Mouse (Mus musculus): ENCODE data around the gene Stpg3. TPM values are rescaled to one million over a fixed set of nuclear protein-coding genes. Genes with fewer than 3 reads are reported as not detected.
A peak's percentile ranks its signal among the peaks of the same experiment; 100 is the strongest.

The Stpg3 gene
- total RNA-seq, 2 experiments from 2014 or later: not detected

DNA sequence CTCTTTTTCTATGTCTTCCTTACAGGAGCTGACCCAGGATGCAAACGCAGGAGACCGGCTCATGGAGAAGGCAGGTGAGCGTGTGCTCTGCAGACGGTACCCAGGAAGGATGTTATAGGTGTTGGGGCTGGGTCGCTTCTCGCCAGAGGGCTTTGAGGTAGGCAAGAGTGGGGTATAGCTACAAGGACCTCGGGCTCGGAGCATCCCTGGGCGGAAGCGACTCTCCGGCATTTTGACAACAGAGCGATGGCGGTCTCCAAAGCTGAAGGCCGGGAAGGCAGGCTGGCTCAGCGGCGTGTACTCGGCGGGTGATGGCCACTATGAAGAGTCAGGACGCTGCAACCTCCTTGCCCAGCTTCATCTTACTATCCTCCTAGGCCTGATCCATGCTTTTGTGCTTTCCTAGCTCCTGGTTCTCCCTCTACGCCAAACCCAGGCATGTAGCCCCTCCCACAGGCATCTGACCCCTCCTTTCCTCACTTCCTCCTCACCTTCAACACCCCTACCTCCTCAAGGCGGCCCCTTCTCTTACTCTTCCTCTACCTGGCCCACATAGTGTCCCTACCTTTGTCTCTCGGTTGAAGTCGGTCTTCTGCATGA lies 1.1 kb downstream of the Stpg3 start:
- DNase-seq: no peak
- intact Hi-C loops (cut with DNase I): no loop called here

GRCm38 (mm10) chr2:25211121-25211670 lies 3.2 kb downstream of the Stpg3 start, which contains the start of gene Nelfb:
Gene Nelfb, minus strand, starts transcription at chr2:25211489.
- peak; percentile 89 to 93 for DNase-seq
- intact Hi-C loops (cut with DNase I): no loop called here

- intact Hi-C loops (cut with DNase I): no loop called here
- DNase-seq: peak in 1 of 2 experiments; percentile 16
Measured at GRCm38 (mm10) chr2:25210686-25211085, 3.8 kb downstream of the Stpg3 start.

GRCm38 (mm10) chr2:25207593-25207992 lies 6.8 kb downstream of the Stpg3 start:
- intact Hi-C loops (cut with DNase I): no loop called here
- DNase-seq: no peak

- no peak for DNase-seq
- intact Hi-C loops (cut with DNase I): no loop called here
Measured at GRCm38 (mm10) chr2:25203631-25204214, 10.7 kb downstream of the Stpg3 start.

DNA sequence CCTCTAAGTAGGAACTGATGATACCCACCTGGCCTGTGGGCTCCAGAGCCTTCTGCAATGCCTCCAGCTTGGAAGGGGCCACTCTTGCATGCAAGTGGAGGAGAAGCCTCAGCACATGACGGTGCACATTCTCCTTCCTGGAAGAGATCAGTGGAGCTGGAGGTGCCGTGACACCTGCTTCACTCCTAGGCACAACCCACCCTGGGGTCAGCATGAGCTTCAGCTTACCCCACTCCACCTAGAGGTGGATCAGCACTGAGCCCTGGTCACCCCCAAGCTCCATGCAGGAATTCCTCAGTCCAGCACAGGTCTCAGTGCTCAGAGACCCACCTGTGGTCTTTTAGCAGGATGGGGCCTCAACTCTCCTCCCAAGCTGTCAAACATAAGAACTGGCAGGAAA lies 13.8 kb downstream of the Stpg3 start:
- DNase-seq: no peak
- intact Hi-C loops (cut with DNase I): no loop called here

GRCm38 (mm10) chr2:25197946-25198345 lies 16.5 kb downstream of the Stpg3 start:
- intact Hi-C loops (cut with DNase I): loop anchor here (5.0 kb wide), 1 partner anchor 134 kb away; the partner anchor contains the start of gene Man1b1
- no peak for DNase-seq

- intact Hi-C loops (cut with DNase I): loop anchor here (5.0 kb wide), 1 partner anchor 135 kb away; the partner anchor contains the start of gene Man1b1
- DNase-seq: no peak
Measured at GRCm38 (mm10) chr2:25197191-25197590, 17.2 kb downstream of the Stpg3 start.

GRCm38 (mm10) chr2:25196172-25196954 lies 18.1 kb downstream of the Stpg3 start, which contains the start of gene Tor4a:
Gene Tor4a, minus strand, starts transcription at chr2:25196886.
- peak; percentile 78 to 84 for DNase-seq
- intact Hi-C loops (cut with DNase I): loop anchor here (5.0 kb wide), 1 partner anchor 136 kb away; the partner anchor contains the start of gene Man1b1

- intact Hi-C loops (cut with DNase I): loop anchor here (2.0 to 5.0 kb wide), 2 partner anchors 59 to 137 kb away; partner anchors contain the start of genes Man1b1 and Tmem203
- DNase-seq: peak; percentile 66 to 67
Measured at GRCm38 (mm10) chr2:25195211-25196156, 19.0 kb downstream of the Stpg3 start.

GRCm38 (mm10) chr2:25194486-25195171 lies 19.8 kb downstream of the Stpg3 start:
- intact Hi-C loops (cut with DNase I): loop anchor here (2.0 to 5.0 kb wide), 2 partner anchors 60 to 138 kb away; partner anchors contain the start of genes Man1b1 and Tmem203
- no peak for DNase-seq

- intact Hi-C loops (cut with DNase I): loop anchor here (2.0 kb wide), 1 partner anchor 61 kb away; the partner anchor contains the start of gene Tmem203
- DNase-seq: no peak
Measured at GRCm38 (mm10) chr2:25194006-25194405, 20.4 kb downstream of the Stpg3 start.

DNA sequence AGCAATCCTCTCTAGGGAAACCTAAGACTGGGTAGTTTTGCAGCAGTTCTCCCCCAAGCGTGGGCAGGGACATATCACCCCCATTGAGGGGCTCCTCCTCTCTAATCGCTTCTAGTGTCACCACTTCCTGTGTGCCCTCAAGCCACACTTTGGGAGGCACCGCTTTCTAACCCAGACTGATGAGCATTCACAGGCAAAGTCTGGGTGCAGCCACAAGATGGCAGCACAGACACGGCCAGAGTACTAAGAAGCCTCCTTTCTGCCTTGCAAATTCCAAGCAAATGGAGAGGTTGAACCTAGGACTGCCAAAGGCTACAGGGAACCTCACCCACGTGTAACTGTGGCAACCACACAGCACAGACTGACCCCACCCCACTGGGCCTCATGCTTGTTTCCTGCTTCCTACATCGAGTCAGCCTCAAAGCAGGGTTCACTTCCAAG lies 21.1 kb downstream of the Stpg3 start:
- DNase-seq: peak; percentile 87 to 88
- intact Hi-C loops (cut with DNase I): loop anchor here (1.0 kb wide), 1 partner anchor 35 kb away; no protein-coding TSS in a partner anchor

DNA sequence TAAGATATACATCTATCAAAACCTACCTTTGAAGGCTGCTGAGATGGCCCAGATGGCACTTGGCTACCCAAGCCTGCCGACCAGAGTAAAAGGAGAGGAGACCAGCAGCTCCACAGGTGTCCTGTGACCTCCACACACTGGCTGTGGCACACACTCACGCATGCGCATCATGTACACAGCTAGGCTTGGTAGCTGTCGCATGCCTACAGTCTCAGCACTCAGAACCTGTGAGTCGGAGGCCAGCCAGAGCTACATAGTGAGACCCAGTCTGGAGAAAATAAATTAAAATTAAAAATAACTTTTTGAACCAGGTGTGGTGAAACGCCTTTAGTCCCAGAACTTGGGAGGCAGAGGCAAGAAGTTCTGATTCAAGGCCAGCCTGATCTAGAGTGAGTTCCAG lies 26.6 kb downstream of the Stpg3 start:
- no peak for DNase-seq
- intact Hi-C loops (cut with DNase I): loop anchor here (2.0 kb wide), 1 partner anchor 89 kb away; no protein-coding TSS in a partner anchor

GRCm38 (mm10) chr2:25186575-25186930 lies 27.9 kb downstream of the Stpg3 start:
- no peak for DNase-seq
- intact Hi-C loops (cut with DNase I): loop anchor here (1.0 to 2.0 kb wide), 2 partner anchors 59 to 88 kb away; no protein-coding TSS in a partner anchor

DNA sequence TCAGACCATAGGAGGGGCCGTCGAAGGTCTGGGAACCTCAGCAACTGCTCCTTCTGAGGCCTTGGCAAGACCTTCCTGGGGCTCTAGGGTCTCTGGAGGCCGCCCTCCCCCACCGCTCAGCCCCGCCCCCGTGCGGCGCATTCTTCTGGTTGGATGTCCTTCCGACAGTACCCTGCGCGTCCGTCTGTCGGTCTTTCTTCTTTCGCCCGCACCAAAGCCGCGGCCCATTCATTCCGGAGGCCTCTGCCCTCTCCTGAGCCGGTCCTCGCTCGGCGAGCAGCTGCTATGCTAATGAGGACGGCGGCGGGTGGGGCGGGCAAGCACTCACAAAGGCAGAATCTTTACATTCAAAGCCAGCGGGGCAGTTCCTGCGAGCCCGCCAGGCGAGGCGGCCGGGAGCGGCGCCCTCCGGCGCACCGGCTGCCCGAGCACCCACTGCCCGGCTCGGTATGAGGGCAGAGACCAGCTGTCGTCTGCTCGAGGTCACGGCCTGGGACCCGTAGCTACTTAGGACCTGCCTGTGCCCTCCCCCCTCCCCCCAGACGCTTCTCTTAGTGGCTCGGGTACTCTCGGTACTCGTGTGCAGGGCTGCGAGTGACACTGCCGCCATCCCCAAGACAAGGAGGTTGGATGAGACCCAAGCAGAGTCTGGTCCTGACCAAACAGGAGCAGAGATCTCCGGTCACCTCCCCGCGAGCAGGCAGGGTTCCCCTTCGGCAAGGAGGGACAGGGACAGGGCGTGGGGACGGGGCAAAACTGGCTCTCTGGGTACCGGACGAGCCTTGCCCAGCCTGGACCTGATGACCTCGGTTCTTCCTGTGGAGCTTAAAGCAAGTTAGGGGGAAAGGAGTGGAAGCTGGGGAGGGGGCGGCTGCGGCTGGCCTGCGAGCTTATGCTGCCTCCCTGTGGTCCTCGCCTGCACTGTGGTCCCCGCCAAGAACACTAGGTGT lies 28.5 kb downstream of the Stpg3 start:
- peak; percentile 58 to 68 for DNase-seq
- intact Hi-C loops (cut with DNase I): loop anchor here (1.0 to 2.0 kb wide), 2 partner anchors 59 to 87 kb away; no protein-coding TSS in a partner anchor

- intact Hi-C loops (cut with DNase I): loop anchor here (5.0 kb wide), 1 partner anchor 42 kb away; no protein-coding TSS in a partner anchor
- no peak for DNase-seq
Measured at GRCm38 (mm10) chr2:25184496-25184895, 29.9 kb downstream of the Stpg3 start.

Measured in heart, postnatal 14 days (tissue).